Mouse (Mus musculus): Measurements from ENCODE around the gene Tenm4.
A peak's percentile ranks its signal among the peaks of the same experiment; 100 is the strongest.

DNA sequence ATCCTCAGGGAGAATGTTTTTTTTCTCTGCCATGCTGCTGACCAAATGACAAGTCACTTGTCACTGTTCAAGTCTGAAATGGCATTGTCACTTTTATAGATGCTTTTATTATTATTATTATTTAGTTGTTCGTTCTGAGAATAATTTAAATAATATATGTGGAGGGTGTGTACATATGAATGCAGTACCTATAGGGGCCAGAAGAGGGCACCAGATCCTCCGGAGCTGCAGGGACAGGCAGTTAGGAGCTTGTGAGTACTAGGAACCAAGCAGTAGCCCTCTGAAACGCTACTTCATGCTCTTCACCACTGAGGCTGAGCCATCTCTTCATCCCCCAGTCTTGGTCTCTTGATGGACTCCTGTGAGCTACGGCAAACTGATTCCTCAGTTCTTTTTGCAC is 598.7 kb downstream of the Tenm4 start:
- TF ChIP-seq CTCF (IDR thresholded peaks at IDR 0.05) (peak; percentile 67), EP300 (IDR thresholded peaks at IDR 0.05) (no peak)

Data from lung, postnatal 0 days (tissue).